Mouse (Mus musculus) cerebellum, adult 8-10 months (tissue): ENCODE measurements at regions not wholly inside any gene's neighbourhood (a gene's known extent, or its start where the extent isn't known, plus 50 kb on each side); places are given as distances from the start of the nearest gene placed in this dataset.

Experiments used
- DNase-seq: peaks from one replicate; pipeline ENCODE4 v3.0.0; 2022

GRCm38 (mm10) chr19:32881443-32881842 is 124.1 kb downstream of the Pten start:
- DNase-seq: no peak

DNA sequence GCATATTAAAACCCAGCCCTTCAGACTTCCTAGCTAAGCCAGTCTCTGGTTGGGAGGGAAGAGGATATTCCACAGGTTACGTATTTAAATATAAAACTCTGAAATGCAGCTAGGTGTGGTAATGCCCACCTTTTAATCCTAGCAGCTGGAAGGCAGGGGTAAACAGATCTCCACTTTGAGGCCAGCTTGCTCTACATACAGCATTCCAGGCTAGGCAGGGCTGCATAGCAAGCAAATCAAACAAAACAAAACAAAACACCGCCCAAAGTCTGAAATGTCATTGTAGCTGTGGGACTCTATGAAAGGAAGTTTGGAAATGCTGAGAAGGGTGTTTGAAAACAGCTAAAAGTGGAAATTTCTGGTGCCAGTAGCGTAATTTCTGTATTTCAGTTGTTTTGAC is 127.0 kb downstream of the Pten start:
- no peak for DNase-seq

GRCm38 (mm10) chr19:32885481-32886131 is 128.3 kb downstream of the Pten start:
- no peak for DNase-seq

DNA sequence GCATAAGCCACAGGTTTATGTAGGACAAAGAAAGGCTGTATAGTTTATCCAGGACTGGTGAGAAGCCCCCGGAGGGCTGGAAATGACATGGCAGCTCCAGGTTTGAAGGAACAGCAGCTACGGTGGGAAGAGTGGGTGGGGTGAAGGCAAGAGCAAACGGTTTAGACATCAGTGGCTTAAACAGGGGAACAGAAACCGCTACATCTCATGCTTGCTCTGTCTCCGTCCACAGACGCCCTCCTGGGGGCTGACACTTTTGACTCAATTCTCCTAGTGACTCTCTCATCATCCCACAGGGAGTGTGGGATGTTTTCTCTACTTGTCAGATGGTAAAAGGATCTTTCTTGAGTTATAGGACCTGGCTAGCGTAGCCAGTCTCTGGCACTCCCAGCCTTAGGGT is 129.9 kb downstream of the Pten start:
- no peak for DNase-seq

- DNase-seq: no peak
Observed at GRCm38 (mm10) chr19:32888616-32889305, 131.5 kb downstream of the Pten start.

- DNase-seq: no peak
Observed at GRCm38 (mm10) chr19:32890801-32891200, 133.5 kb downstream of the Pten start.

DNA sequence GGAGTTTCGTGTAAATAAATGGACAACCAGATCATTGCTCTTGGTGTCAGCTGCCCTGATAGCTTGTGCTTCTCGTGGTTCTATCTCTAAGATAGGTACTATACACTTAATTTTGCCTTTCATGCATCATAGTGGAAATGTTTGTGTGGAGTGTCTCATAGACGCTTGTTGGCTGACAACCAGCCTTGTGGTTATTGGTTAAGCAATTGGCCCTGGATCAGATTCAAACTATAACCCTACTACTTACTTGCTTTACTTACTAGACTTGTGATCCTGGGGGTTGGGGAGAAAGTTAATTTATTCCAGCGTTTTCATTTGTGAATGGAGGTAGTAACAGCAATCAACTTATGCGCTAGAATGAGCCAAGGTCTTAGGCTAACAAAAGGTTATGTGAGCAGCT is 135.2 kb downstream of the Pten start:
- no peak for DNase-seq

DNA sequence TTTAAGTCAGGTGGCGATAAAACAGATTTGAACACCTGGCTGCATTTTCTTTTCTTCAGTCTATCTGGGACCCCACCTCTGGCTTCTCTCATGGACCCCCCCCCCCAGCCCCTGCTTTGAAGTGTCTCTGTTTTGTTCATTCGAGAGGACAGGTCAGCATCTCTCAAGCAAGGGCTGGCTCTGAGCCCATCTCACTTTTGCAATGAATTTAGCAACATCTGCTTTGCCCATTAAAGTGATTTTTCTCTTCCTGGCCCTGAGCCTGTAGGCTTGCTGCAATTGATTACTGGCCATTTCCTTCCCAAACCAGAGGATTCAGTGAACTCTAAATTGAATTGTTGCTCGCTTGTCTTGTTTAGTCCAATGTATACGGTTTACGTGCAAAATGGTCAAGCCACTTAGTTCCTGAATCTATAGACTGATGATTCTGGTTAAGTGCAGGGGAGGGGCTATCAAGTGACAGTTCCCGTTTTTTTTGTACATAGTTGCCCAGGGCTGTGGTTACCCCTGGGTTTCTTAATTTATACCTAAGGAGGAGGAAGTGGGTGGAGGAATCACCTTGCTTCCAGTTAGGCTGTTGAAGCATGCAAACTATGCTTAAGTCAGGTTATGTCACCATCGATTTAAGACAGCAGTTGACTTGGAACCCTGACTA is 146.3 kb downstream of the Pten start:
- DNase-seq: no peak

GRCm38 (mm10) chr19:32904517-32904916 is 147.2 kb downstream of the Pten start:
- no peak for DNase-seq

- DNase-seq: no peak
Observed at GRCm38 (mm10) chr19:32905901-32906431, 148.7 kb downstream of the Pten start.

DNA sequence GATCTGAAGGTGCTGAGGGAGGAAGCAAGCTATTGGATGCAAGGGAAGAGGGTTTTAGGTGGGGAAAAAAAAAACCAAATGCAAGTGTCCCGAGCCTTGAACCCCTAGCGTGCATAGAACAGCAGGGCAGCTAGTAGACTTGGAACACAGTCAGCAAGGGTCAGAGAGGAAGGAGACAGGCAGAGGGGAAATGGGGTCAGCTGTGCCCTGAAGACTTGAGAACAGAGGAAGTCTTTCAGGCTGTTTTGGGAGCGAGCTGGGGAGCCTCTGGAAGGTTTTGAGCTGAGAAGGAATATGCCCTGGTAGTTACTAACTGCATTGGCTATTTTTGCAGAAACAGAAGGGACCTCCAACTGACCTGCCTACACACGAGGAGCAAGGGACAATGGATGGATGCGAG is 149.5 kb downstream of the Pten start:
- no peak for DNase-seq

GRCm38 (mm10) chr19:32910050-32910462 is 152.8 kb downstream of the Pten start:
- DNase-seq: no peak

- no peak for DNase-seq
Observed at GRCm38 (mm10) chr19:32912323-32912722, 155.0 kb downstream of the Pten start.

- DNase-seq: no peak
Observed at GRCm38 (mm10) chr19:32916507-32917280, 159.4 kb downstream of the Pten start.

- DNase-seq: no peak
Observed at GRCm38 (mm10) chr19:32921021-32921420, 163.7 kb downstream of the Pten start.

DNA sequence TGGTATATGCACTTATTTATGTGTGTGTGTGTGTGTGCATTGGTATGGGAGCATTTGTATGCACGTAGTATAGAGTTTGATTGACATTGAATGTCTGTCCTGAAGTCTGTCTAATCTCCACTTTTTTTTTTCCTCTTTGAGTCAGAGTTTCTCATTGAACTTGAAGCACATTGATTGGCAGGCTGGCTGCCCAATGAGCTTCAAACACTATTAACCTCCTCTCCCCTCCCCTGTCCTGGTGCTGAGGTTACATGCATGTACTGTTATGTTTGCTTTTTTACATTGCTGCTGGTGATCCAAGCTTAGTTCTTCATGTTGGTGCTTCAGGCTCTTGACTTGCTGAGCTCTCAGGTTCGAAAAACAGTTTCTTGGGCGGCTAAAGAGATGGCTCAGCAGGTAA is 166.6 kb downstream of the Pten start:
- DNase-seq: no peak

- no peak for DNase-seq
Observed at GRCm38 (mm10) chr19:32925628-32926505, 168.6 kb downstream of the Pten start.

- DNase-seq: no peak
Observed at GRCm38 (mm10) chr19:32926571-32926970, 169.3 kb downstream of the Pten start.

GRCm38 (mm10) chr19:32933676-32934075 is 176.4 kb downstream of the Pten start:
- DNase-seq: no peak

- no peak for DNase-seq
Observed at GRCm38 (mm10) chr19:32935638-32936037, 178.3 kb downstream of the Pten start.

- DNase-seq: no peak
Observed at GRCm38 (mm10) chr19:32937591-32937990, 180.3 kb downstream of the Pten start.

- no peak for DNase-seq
Observed at GRCm38 (mm10) chr19:32939692-32940091, 182.4 kb downstream of the Pten start.
